Mouse (Mus musculus) spleen, embryonic (tissue): Measurements from ENCODE around the gene 4921509C19Rik.
"Not testable (repeated sequence)": the region's sequence is repeated elsewhere in the genome, so short reads cannot be mapped to it uniquely, and the experiment has no call there.

Source experiments
- CTCF ChIA-PET: fragments of 350-600 bp; sonication (Branson Sonifier 250); formaldehyde crosslinking; loops from one replicate; lab custom pipeline; 2022; lab: Charles Lee

Gene 4921509C19Rik

DNA sequence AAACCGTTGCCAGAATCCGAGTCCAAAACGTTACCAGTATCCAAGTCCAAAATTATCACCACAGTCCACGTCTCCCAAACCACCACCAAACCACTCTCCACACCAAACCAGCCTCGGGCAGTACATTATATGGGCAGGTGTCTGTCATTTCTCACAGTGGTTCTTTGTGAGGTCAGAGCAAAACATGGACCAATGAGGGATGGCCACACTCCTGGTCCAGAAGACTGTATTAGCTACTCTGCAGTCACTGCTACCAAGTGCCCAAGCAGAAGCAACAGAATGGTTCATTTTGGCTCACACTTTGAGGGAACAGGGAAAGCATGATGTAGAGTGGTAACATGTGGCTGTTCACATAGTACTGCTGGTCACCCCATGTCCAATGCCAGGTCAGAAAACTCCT is at the start of gene 4921509C19Rik:
4921509C19Rik (minus strand) TSS at position 101 of the 400 bp plus-strand sequence.
- CTCF ChIA-PET = not testable (repeated sequence)

GRCm38 (mm10) chr2:151525520-151525919 is 49.6 kb upstream of the 4921509C19Rik start:
- CTCF ChIA-PET = no interaction called here

DNA sequence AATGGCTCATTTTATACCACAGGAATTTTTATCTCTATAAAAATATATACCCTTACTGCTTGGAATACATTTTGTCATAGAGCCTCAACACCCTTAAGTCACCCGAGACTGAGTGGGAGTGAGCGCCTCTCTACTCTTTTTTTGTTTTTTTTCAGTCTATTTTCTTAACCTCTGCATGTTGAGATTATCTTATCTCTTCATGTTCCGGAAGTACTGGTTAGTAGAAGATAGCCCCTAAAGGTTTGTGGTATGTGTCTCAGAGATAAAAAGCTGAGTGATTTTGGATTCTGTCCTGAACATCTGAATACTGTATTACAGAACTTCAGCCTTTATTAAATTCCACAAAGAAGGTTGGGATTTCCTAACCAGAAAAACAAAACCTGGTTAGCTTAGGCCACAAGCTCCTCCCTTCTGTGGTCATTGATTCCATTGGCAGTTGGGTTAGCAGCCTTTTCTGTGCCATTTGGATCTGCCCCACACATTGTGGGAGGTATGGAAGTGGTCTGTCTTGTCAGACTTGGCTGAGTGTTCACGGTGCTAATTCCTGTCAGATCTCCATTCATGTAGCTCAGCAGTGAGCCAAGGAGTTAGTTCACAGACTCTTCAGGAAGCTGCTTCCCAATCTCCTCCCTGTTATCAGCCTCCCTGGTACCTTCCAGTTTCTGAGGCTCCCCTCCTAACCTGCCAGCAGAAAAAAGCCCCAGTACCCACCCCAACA is 48.5 kb upstream of the 4921509C19Rik start:
- CTCF ChIA-PET = no interaction called here

- CTCF ChIA-PET = no interaction called here
Measured at GRCm38 (mm10) chr2:151519000-151519399, 43.0 kb upstream of the 4921509C19Rik start.

- CTCF ChIA-PET = no interaction called here
Measured at GRCm38 (mm10) chr2:151513525-151514285, 37.8 kb upstream of the 4921509C19Rik start.

- CTCF ChIA-PET = no interaction called here
Measured at GRCm38 (mm10) chr2:151512199-151512598, 36.2 kb upstream of the 4921509C19Rik start.

DNA sequence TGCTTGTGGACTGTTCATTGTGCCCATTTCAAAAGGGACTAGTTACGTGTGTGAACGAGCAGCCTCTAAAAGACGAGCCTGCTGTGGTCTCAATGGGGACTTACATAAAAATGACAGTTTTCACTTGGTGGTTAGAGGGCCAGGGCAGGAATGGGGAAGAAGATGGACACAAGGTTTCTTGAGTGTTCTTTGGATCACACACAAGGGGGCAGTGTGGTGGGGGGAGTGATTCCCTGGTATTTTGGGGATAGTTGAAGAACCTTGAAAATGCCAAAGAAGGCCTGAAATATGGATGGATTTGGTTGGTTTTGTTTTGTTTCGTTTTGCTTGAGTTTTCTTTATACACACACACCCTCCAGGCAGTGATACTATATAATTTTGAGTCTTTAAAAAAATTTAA is 28.3 kb upstream of the 4921509C19Rik start:
- CTCF ChIA-PET = no interaction called here

GRCm38 (mm10) chr2:151500442-151501007 is 24.6 kb upstream of the 4921509C19Rik start:
- CTCF ChIA-PET = no interaction called here

GRCm38 (mm10) chr2:151498358-151498757 is 22.4 kb upstream of the 4921509C19Rik start:
- CTCF ChIA-PET = no interaction called here

DNA sequence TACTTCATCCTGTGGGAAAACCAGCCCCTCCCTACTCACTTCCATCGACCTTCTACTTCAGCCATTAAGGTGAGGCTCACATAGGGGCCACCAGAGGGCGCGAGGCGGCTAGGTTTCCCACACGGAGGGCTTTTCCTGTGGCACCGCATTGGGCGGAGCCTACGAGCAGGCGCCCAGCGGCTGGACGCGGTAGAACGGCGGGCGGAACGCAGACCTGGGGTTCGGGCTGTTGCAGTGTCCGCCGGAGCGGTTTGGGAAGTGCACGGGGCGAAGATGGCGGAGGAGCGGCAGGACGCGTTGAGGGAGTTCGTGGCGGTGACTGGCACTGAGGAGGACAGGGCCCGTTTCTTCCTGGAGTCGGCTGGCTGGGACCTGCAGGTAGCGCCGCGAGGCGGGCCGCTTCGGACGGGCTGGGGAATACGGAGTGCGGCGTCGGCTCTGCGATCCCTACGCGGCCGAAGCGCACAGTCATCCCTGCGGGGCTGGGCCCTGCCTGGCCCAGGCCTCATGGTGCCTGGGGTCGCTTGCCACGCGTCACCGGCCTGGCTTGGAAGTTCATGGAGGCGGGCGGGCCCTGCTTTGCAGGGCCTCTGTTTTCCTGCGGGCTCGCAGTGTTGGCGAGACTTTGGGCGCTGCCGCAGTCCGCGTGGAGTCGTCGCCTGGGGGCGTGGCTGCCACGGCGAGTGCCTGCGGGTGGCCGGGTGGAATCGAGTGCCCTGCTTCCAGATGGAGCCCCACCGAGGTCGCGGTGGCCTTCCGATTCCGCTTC is 18.3 kb upstream of the 4921509C19Rik start, which contains the start of gene Nsfl1c:
Nsfl1c (plus strand) TSS at position 148 of the 769 bp plus-strand sequence.
- CTCF ChIA-PET = no interaction called here

- CTCF ChIA-PET = no interaction called here
Measured at GRCm38 (mm10) chr2:151486496-151486895, 10.5 kb upstream of the 4921509C19Rik start.

DNA sequence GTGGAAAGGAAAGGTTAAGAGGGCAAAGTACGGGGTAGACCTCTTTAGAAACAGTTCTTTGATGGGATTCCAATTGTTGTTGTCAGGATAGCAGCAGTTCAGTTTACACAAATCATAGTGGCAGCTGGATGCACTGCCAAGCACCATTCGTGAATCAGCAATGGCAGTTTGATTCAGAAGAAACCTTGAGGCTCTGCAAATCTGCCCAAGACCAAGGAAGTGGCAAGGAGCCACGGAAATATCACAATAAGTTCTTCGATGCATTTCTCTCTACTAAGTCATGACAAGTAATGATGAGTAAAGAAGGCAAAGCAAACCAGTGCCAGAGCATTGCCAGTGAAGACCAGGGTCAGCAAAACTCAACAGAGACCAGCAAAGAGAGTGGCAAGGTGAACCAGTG is 41.0 kb downstream of the 4921509C19Rik start:
- CTCF ChIA-PET = not testable (repeated sequence)

GRCm38 (mm10) chr2:151434203-151434602 is 41.8 kb downstream of the 4921509C19Rik start:
- CTCF ChIA-PET = not testable (repeated sequence)
